Mouse (Mus musculus): ENCODE results near the gene Tent4a. TPM values are rescaled to one million over a fixed set of nuclear protein-coding genes. Genes with fewer than 3 reads are reported as not detected.

Tent4a gene
- polyA plus RNA-seq, 1 experiment, result 26.2 TPM

GRCm38 (mm10) chr13:69517445-69517844 is 17.0 kb downstream of the Tent4a start:
- DNase-seq, result peak in 1 of 2 experiments; percentile 45

DNA sequence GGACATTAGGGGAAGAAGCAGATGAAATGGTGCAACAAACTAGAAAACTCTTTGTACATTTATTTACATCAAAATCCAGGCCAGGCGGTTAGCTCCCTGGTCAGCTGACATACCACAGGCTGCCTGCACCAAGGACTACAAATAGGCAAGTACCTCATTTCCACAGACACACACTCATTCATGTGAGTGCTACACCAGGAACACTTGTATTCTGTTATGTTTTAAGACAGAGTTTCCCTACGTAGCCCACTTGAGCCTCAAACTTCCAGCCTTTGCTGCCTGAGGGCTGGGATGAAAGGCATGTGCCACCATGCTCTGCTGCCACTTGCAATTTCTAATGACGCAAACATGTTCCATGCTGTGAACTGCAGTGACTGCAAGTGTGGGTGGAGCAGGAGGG is 19.3 kb downstream of the Tent4a start:
- H3K4me3 ChIP-seq (replicated peaks; ENCODE audit: insufficient read depth, low read depth, low read length), result no peak overlapping the region
- TF ChIP-seq CTCF (IDR thresholded peaks at IDR 0.05; ENCODE audit: borderline replicate concordance, insufficient read depth, low read depth, low read length) (no peak), POLR2A (IDR thresholded peaks at IDR 0.05; ENCODE audit: borderline replicate concordance, insufficient read depth, low read length) (no peak)

More at GRCm38 (mm10) chr13:69517445-69517844, 17.0 kb downstream of the Tent4a start:
- no peak overlapping the region for H3K4me3 ChIP-seq (replicated peaks; ENCODE audit: insufficient read depth, low read depth, low read length)
- peaks cover 32% of the 10 kb centered on the region for H3K4me1 ChIP-seq (ENCODE audit: control insufficient read depth, insufficient read depth, low read length)
- H3K27me3 ChIP-seq (ENCODE audit: control insufficient read depth, insufficient read depth, low read length), result no peaks in the 10 kb centered on the region
- TF ChIP-seq CTCF (IDR thresholded peaks at IDR 0.05; ENCODE audit: borderline replicate concordance, insufficient read depth, low read depth, low read length) (no peak), POLR2A (IDR thresholded peaks at IDR 0.05; ENCODE audit: borderline replicate concordance, insufficient read depth, low read length) (no peak)
- WGBS, result 52% methylated on average over 6 of the region's 6 CpGs
- no peak overlapping the region; the same call in none of the 2 replicates for H3K27ac ChIP-seq (ENCODE audit: insufficient read depth, low read length)

DNA sequence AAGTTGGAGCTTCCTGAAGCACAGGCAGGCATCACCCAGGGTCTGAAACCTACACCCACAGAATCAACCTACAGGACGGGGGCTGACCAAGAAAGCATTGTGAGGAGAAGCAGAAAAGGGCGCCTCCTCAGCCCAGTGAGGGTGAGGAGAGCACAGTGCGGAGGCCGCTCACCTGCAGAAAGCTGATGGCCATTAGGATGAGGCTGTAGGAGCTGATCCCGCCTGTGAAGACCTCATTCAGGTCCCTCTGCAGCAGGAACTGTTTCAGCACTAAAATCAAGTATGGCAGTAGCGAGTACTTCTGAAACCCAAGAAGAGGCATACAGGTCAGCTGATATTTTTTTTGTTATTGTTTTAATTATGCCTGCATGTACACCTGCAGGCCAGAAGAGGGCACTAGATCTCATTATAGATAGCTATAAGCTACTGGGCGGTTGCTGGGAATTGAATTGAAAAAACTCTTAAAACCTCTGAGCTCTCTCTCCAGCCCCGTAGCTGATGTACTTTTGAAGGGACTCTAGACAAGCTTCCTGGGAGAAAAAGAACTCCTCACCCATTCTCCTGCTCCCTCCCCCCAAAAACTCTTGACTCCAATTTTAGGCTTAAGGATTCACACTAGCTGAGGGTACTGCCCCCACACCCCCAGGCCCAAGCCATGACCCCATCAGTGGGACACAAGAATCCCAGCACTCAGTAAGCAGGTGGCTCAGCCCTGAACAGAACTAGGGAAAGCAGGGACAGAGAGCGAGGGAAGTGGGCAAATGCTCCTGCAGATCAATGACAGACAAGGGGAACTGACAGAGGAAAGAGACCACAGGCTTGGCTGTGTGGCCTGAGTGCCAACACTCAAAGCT is 24.8 kb downstream of the Tent4a start:
- peak in 1 of 2 experiments; percentile 55 for DNase-seq
- H3K27me3 ChIP-seq (ENCODE audit: control insufficient read depth, insufficient read depth, low read length), result no peaks in the 10 kb centered on the region
- peaks cover 4% of the 10 kb centered on the region for H3K4me1 ChIP-seq (ENCODE audit: control insufficient read depth, insufficient read depth, low read length)
- WGBS, result 52% methylated on average over 9 of the region's 9 CpGs
- H3K27ac ChIP-seq (ENCODE audit: insufficient read depth, low read length), result no peak overlapping the region
- TF ChIP-seq CTCF (IDR thresholded peaks at IDR 0.05; ENCODE audit: borderline replicate concordance, insufficient read depth, low read depth, low read length), result no peak
- no peak for TF ChIP-seq POLR2A (IDR thresholded peaks at IDR 0.05; ENCODE audit: borderline replicate concordance, insufficient read depth, low read length)
- H3K4me3 ChIP-seq (replicated peaks; ENCODE audit: insufficient read depth, low read depth, low read length), result no peak overlapping the region

More for the DNA sequence above, 19.3 kb downstream of the Tent4a start:
- Histone ChIP-seq H3K4me1 (ENCODE audit: control insufficient read depth, insufficient read depth, low read length) (peaks cover 18% of the 10 kb centered on the region), H3K27me3 (ENCODE audit: control insufficient read depth, insufficient read depth, low read length) (no peaks in the 10 kb centered on the region), H3K27ac (ENCODE audit: insufficient read depth, low read length) (no peak overlapping the region)
- no peak for DNase-seq
- WGBS, result 67% methylated on average over 3 of the region's 3 CpGs

DNA sequence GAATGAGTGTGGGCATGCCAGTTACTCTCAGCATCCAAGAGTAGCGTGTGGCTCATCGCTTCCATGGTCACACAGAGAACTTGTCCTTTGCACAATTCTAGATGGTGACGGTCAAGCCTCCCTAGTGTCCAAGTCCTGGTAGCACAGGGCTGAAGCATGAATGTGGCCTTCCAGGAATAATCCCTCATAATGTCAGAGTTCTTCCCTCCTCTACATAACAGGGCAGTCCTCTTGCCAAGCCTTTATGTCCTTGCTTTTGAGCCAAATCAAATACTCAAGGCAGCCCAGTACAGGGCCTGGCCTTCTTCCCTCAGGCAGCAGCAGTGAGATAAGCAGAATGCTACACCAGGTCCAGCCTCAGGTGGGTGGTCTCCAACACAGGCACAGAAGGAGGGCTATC is 26.8 kb downstream of the Tent4a start:
- H3K4me1 ChIP-seq (ENCODE audit: control insufficient read depth, insufficient read depth, low read length), result peaks cover 4% of the 10 kb centered on the region
- WGBS, result 95% methylated on average over 3 of the region's 3 CpGs
- H3K4me3 ChIP-seq (replicated peaks; ENCODE audit: insufficient read depth, low read depth, low read length), result no peak overlapping the region
- H3K27ac ChIP-seq (ENCODE audit: insufficient read depth, low read length), result no peak overlapping the region
- no peak for DNase-seq
- H3K27me3 ChIP-seq (ENCODE audit: control insufficient read depth, insufficient read depth, low read length), result no peaks in the 10 kb centered on the region
- TF ChIP-seq POLR2A (IDR thresholded peaks at IDR 0.05; ENCODE audit: borderline replicate concordance, insufficient read depth, low read length), result no peak
- TF ChIP-seq CTCF (IDR thresholded peaks at IDR 0.05; ENCODE audit: borderline replicate concordance, insufficient read depth, low read depth, low read length), result no peak

DNA sequence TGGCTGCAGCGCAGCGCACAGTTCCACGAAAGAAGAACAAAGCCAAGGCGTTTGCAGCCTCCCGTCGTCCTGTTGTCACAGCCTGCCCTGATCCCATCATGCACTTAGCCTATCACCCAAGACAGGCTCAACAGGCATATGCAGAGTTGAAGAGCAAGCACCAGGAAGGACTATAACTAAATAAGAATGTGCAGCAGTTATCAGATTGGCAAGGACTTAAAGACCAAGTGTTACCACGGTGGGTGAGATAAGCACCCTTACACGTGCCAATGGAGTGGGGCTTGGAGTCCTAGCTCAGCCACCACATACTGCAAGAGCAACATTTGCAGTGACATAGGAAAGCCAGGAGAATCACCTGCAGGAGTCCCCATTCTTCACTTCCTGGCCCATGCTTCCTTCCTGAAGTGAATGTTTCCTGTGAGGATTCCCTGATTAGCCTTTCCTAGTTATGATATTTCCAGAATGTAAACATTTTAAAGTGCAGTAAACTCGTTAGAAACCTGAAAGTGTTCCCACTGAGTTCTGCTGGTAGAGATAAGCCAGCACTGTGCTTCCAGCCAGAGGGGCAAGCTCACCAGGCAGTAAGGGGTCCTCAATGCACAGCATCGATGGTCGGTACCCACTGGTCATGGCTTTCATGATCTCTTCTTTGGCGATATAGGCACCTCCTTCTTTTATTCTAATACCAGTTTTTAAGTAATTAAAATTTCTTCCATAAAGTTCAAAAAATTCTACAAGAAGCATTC is 27.9 kb downstream of the Tent4a start:
- Histone ChIP-seq H3K4me1 (ENCODE audit: control insufficient read depth, insufficient read depth, low read length) (peaks cover under 1% of the 10 kb centered on the region; the same call in 1 of the 2 replicates), H3K27ac (ENCODE audit: insufficient read depth, low read length) (no peak overlapping the region), H3K27me3 (ENCODE audit: control insufficient read depth, insufficient read depth, low read length) (no peaks in the 10 kb centered on the region), H3K4me3 (replicated peaks; ENCODE audit: insufficient read depth, low read depth, low read length) (no peak overlapping the region)
- 86% methylated on average over 12 of the region's 12 CpGs for WGBS
- TF ChIP-seq CTCF (IDR thresholded peaks at IDR 0.05; ENCODE audit: borderline replicate concordance, insufficient read depth, low read depth, low read length), result no peak
- no peak for TF ChIP-seq POLR2A (IDR thresholded peaks at IDR 0.05; ENCODE audit: borderline replicate concordance, insufficient read depth, low read length)
- no peak for DNase-seq

- Histone ChIP-seq H3K27me3 (ENCODE audit: control insufficient read depth, insufficient read depth, low read length) (no peaks in the 10 kb centered on the region), H3K4me1 (ENCODE audit: control insufficient read depth, insufficient read depth, low read length) (no peaks in the 10 kb centered on the region), H3K4me3 (replicated peaks; ENCODE audit: insufficient read depth, low read depth, low read length) (no peak overlapping the region), H3K27ac (ENCODE audit: insufficient read depth, low read length) (no peak overlapping the region)
- WGBS, result 89% methylated on average over 5 of the region's 5 CpGs
- no peak for DNase-seq
- TF ChIP-seq POLR2A (IDR thresholded peaks at IDR 0.05; ENCODE audit: borderline replicate concordance, insufficient read depth, low read length) (no peak), CTCF (IDR thresholded peaks at IDR 0.05; ENCODE audit: borderline replicate concordance, insufficient read depth, low read depth, low read length) (no peak)
Observed at GRCm38 (mm10) chr13:69502863-69503262, 31.6 kb downstream of the Tent4a start.

DNA sequence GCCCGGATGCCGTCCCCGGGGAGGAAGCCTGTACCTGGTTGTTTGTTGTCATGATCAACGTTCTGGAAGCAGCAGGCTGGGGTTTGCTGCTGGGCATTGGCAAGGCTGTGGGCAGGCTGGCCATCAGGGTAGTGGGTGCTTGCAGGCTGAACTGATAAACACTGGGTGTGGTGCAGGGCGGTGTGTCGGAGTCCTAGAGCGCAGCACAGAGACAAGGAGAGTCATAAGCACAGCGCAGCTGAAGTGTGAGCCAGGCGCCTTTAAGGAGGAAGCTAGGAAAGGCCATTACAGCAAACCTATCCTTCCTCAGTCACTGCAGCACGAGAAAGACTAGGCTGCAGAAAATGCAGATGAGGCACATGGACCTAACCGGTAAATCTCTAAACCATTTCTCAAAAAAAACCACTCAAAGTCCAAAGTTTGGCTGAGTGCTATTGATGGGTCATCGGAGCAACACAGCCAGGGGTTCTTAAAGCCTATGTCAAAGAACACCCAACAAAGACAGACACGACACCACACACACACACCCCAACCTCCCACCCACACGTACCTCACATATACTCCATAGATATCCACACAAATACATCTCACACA is 32.2 kb downstream of the Tent4a start:
- 93% methylated on average over 14 of the region's 14 CpGs for WGBS
- no peak for TF ChIP-seq POLR2A (IDR thresholded peaks at IDR 0.05; ENCODE audit: borderline replicate concordance, insufficient read depth, low read length)
- no peak for TF ChIP-seq CTCF (IDR thresholded peaks at IDR 0.05; ENCODE audit: borderline replicate concordance, insufficient read depth, low read depth, low read length)
- Histone ChIP-seq H3K4me3 (replicated peaks; ENCODE audit: insufficient read depth, low read depth, low read length) (no peak overlapping the region), H3K27me3 (ENCODE audit: control insufficient read depth, insufficient read depth, low read length) (no peaks in the 10 kb centered on the region), H3K4me1 (ENCODE audit: control insufficient read depth, insufficient read depth, low read length) (no peaks in the 10 kb centered on the region), H3K27ac (ENCODE audit: insufficient read depth, low read length) (no peak overlapping the region)
- DNase-seq, result no peak

Data from cerebellum, adult 2 months (tissue).